Mouse (Mus musculus) retina, postnatal 7 days (tissue): Measurements from ENCODE around the gene Sema3a.

ENCODE experiments used
- DNase-seq: peaks from one replicate; pipeline ENCODE4 v3.0.0-alpha.2; 2012; ENCODE audit warnings: low read depth, low spot score

The Sema3a gene

GRCm38 (mm10) chr5:13125241-13125692, at the start of gene Sema3a:
Gene Sema3a, plus strand, starts transcription at chr5:13125414.
- no peak for DNase-seq

DNA sequence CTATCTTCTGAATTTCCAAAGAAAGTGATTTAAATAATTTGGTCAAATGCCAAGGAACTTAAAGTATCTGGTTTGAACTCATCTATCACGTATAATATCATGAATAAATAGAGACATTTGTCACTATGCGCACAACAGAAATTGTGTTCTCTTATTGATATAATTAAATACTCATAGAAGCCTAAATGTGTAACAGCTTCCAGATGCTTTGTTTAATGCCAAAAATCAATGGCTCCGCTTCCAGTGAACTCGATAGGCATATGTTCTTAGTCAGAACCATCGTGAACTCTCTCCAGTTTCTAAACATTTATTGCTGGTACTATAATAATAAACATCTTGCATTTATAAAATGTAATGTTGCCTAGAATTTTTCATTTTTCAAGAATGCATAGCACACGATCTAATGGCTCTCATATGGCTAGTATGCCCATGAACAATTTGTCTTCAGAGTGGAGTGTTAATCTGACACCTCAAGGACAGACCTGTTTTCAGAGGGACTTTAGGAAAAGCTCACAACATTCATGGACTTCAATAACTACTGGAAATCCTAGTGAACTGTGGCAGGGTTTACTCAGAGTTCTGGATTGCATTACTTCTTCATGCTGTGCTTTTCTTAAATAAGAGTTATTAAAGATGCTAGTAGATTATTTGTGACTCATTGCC, 40.3 kb upstream of the Sema3a start:
- DNase-seq: no peak

- no peak for DNase-seq
These were observed 34.8 kb upstream of the Sema3a start for GRCm38 (mm10) chr5:13090431-13090830.

- DNase-seq: no peak
These were observed 15.7 kb upstream of the Sema3a start for GRCm38 (mm10) chr5:13109522-13109921.

- DNase-seq: no peak
These were observed 8.0 kb upstream of the Sema3a start for GRCm38 (mm10) chr5:13117236-13117635.

DNA sequence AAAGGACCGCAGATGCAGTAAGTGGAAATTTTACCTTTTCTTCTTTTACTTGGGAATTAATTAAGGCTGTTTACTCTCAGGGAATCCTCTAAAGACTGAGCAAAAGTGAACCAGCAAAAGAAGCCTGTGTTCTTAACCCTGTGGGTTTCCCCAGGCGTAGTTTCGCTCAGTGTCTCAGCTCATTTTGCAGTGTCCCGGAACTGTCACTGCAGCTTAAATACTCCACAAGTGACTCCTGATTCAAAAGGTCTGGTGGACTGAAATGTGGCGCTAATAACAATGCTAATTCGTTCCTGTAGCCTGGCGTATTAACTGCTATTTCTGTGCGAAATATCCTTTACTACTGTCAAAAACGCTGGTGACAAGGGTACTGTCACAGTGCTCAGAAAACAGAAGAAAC, 543 bp downstream of the Sema3a start:
- DNase-seq: no peak

DNA sequence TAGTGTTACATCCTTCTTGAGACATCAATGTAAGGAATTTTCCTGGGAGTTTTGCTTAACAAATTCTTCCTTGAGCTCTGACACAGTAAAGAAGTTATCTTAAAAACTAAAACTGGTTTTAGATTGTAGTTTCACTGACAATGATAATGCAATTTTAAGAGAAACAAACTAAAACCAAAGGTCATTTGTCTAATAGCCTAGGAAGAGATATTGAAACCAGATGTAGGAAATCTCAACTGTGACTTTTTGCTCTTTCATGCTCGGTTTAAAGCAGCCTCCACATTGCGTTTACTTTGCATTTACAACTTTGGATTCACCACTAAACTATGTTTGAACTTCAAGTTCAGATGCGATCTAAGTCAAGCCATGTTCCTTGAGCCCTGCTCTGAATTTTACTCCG, 982 bp downstream of the Sema3a start:
- DNase-seq: no peak

DNA sequence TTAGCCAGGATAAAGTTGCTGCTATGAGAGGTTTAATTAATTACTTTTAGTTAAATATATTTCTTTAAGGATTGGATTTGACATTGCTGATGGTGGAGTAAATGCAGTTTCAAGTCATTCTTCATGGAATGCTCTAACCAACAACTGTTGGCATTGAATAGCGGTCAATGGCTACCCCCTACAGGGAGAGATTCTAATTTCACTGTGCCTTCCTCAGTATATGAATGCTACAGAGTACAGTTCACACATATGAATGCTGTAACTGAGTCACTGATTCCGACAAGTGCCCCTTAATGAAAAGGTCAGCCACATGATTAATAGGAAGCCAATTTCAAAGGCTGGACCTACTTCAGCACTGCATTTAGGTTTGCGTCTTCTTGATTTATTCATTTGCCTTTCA, 1.9 kb downstream of the Sema3a start:
- DNase-seq: no peak

- DNase-seq: no peak
These were observed 19.7 kb downstream of the Sema3a start for GRCm38 (mm10) chr5:13144733-13145457.

DNA sequence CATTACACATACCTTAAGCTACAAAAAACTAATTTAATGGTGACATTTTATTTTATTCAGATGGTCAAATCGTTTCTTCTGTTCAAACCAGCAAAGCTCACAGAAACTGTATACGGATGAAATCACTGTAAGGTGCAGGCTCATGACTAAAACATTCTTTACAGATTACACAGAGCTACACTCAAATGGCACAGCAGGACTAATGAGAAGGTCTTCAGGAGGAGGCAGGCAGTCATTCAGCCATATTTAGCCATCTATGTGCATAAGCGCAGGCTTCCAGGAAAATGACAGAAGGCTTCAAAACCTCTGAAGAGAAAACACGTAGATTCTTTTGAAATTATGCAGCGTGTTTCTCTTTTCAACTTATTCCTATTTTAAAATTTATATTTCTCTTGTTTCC, 24.7 kb downstream of the Sema3a start:
- no peak for DNase-seq

DNA sequence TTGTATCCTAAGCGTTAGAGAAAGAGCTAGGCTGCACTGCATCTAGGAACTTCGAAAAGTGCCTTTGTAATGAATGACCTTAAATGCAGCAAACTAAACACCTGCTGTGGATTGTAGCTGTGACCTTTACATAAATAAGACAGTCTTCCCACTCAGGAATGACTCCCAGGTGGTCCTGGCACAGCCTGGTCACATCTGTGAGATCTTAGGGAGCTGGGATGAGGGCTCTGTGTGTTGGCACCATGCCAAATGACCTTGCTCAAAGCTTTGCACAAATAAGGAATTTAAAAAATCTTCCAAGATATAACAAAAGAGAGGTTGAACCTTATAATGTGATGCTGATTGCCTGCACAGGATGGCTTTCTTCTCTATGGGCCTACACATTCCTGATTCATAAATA, 25.8 kb downstream of the Sema3a start:
- DNase-seq: no peak

GRCm38 (mm10) chr5:13157761-13158612, 32.8 kb downstream of the Sema3a start:
- DNase-seq: no peak

DNA sequence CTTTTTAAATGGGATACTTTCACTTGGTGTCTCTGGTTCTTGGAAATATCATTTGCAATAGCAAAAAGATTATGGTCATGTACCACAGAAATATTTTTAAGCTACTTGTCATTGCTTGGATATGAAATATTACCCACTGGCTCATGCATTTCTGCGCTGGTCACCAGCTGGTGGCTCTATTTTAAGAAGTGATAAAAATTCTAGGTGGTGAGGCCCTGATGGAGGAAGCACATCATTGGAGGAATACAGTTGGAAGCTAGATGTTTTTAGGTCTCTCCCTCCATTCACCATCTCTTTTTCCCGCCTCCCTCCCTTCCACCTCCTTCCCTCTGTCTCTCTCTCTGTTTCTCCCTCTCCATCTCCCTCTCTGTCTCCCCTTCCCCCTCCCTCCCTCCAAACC, 57.0 kb downstream of the Sema3a start:
- no peak for DNase-seq

DNA sequence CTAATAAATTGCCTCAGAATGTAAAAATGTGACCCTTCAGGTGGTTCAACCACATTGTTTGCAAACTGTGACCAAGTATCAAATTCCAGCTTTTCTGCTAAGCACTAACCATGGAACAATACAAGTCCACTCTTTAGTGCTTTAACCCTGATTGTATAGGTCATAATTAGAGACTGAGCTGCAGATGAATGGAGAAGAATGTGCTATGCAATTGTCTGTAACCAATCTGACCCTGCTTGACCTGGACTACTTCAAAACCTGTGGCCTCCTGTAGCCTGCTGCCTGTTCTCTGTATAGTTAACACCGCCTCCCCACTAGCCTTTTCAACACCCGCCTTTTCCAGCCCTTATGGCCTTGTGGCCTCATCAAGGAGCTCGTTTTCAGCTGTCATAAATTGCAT, 72.7 kb downstream of the Sema3a start:
- DNase-seq: no peak

DNA sequence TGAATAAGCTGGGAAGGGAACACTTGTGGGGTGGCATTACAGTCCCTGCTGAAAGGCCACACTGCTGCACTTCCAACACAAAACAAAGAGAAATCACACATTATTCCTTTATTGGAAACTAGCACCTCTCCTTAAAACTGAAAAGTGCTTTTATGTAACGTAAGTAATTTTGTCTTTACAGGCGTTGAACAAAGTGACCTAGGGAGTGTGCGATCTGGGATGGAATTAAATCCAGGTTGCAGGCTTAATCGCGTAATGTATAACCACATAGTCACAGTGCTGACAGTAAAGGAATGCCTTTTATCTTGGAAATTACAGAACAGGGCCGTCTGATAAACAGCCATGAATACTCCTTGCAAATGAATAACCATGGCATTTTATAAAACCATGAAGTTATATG, 74.5 kb downstream of the Sema3a start:
- DNase-seq: no peak

DNA sequence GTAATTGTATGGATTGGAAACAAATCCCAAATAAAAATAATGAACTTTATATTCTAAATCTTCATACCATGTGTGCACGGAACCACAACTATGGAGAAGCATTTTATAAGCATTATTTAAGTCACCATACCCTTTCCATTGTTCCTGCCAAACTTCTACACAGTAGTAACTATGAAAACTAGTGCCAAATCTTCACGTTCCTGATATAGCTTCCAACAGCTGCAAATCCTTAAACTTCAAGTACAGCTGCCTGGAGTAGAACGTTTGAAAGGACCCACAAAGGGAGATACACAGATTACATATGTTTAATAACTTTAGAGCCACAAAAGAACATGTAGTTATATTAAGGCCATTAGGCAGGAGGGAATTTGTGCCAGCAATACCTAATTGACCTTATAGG, 130.1 kb downstream of the Sema3a start:
- DNase-seq: no peak

GRCm38 (mm10) chr5:13256321-13256720, 131.1 kb downstream of the Sema3a start:
- DNase-seq: no peak

- no peak for DNase-seq
These were observed 137.9 kb downstream of the Sema3a start for GRCm38 (mm10) chr5:13263087-13263486.

- no peak for DNase-seq
These were observed 138.3 kb downstream of the Sema3a start for GRCm38 (mm10) chr5:13263539-13263938.

DNA sequence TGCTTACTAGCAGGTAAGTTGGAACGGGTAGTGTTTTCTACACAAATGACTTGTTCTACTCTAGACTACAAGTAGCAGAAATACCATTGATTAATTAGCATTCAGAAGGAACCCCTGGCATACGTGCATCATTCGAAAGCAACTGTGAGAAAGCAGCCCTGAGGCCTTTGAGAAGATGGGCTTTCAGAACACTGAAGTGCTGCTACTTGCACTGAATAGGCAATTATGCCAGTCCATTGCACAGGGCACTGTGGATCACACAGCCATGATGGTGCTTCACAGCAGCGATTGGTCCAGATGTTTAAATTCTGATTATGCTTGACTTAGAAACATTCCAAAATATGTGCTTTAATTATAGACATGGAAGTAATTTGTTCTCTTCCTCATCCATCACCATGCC, 187.5 kb downstream of the Sema3a start:
- DNase-seq: no peak

GRCm38 (mm10) chr5:13313977-13314376, 188.8 kb downstream of the Sema3a start:
- DNase-seq: no peak

GRCm38 (mm10) chr5:13318728-13319429, 193.7 kb downstream of the Sema3a start:
- no peak for DNase-seq
